Mouse (Mus musculus) heart, adult 2 months (tissue): ENCODE data around the gene Kank2.

ENCODE experiments used
- CTCF ChIP-seq: fragments of 200-600 bp; IDR thresholded peaks from 2 replicates; pipeline ENCODE4 v1.8.1; 2022; ENCODE audit warnings: antibody characterized with exemption, mild to moderate bottlenecking, moderate library complexity
- EP300 ChIP-seq: fragments of 200-500 bp; IDR thresholded peaks from 2 replicates; pipeline ENCODE4 v1.6.1; 2011; ENCODE audit warnings: low read depth, low read length, control low read depth; ENCODE audit not compliant: insufficient read depth

DNA sequence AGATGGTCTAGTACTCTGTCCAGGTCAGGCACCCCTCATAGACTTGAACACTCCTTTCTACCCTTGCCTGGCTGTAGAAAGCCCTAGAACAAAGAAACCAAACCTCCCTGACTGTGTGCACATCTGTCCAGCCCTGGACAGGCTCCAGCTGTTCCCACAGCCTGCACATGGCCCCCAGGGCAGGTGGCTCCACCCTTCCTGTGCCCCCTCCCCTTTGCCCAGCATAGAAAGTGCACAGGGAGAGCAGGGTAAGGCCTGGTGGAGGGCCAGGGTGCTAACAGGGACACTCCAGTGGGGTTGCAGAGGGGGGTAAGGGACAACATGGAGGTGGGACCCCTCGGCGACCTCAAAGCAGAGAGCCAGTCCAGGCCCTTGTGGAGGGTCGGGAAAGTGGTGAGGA, 2.3 kb downstream of the Kank2 start:
- TF ChIP-seq CTCF (0 out of 2 replicates have a peak, but pooled peaks have one; percentile 2), EP300 (no peak)
